Mouse (Mus musculus) spleen, postnatal 4 days (tissue): Measurements from ENCODE around the gene Sdk1.

ENCODE experiments used
- DNase-seq, 2 experiments: peaks; one replicate each; pipeline ENCODE4 v3.0.0; 2022; ENCODE audit warnings: low spot score in 2 of 2

Gene Sdk1

GRCm38 (mm10) chr5:141344376-141344775 lies 103.1 kb downstream of the Sdk1 start:
- no peak for DNase-seq

GRCm38 (mm10) chr5:141345476-141345875 lies 104.2 kb downstream of the Sdk1 start:
- no peak for DNase-seq

GRCm38 (mm10) chr5:141362676-141363075 lies 121.4 kb downstream of the Sdk1 start:
- DNase-seq: no peak

GRCm38 (mm10) chr5:141363956-141364355 lies 122.7 kb downstream of the Sdk1 start:
- DNase-seq: no peak

GRCm38 (mm10) chr5:141368567-141368966 lies 127.3 kb downstream of the Sdk1 start:
- DNase-seq: no peak

GRCm38 (mm10) chr5:141374797-141375196 lies 133.5 kb downstream of the Sdk1 start:
- DNase-seq: no peak

GRCm38 (mm10) chr5:141379836-141380773 lies 138.8 kb downstream of the Sdk1 start:
- DNase-seq: no peak

GRCm38 (mm10) chr5:141380774-141381156 lies 139.5 kb downstream of the Sdk1 start:
- no peak for DNase-seq

- no peak for DNase-seq
Measured at GRCm38 (mm10) chr5:141381581-141381980, 140.3 kb downstream of the Sdk1 start.

- DNase-seq: no peak
Measured at GRCm38 (mm10) chr5:141382246-141382835, 141.1 kb downstream of the Sdk1 start.

GRCm38 (mm10) chr5:141388451-141388850 lies 147.2 kb downstream of the Sdk1 start:
- DNase-seq: no peak

GRCm38 (mm10) chr5:141390541-141390940 lies 149.3 kb downstream of the Sdk1 start:
- DNase-seq: no peak

GRCm38 (mm10) chr5:141391153-141391552 lies 149.9 kb downstream of the Sdk1 start:
- no peak for DNase-seq

GRCm38 (mm10) chr5:141393846-141394245 lies 152.6 kb downstream of the Sdk1 start:
- no peak for DNase-seq

- DNase-seq: no peak
Measured at GRCm38 (mm10) chr5:141394586-141394985, 153.3 kb downstream of the Sdk1 start.

GRCm38 (mm10) chr5:141403741-141404140 lies 162.5 kb downstream of the Sdk1 start:
- no peak for DNase-seq

- no peak for DNase-seq
Measured at GRCm38 (mm10) chr5:141404651-141405050, 163.4 kb downstream of the Sdk1 start.

- no peak for DNase-seq
Measured at GRCm38 (mm10) chr5:141406926-141407325, 165.6 kb downstream of the Sdk1 start.

- DNase-seq: no peak
Measured at GRCm38 (mm10) chr5:141413013-141413412, 171.7 kb downstream of the Sdk1 start.

GRCm38 (mm10) chr5:141415644-141416243 lies 174.5 kb downstream of the Sdk1 start:
- DNase-seq: no peak

GRCm38 (mm10) chr5:141428132-141428531 lies 186.8 kb downstream of the Sdk1 start:
- DNase-seq: no peak

GRCm38 (mm10) chr5:141433286-141433685 lies 192.0 kb downstream of the Sdk1 start:
- DNase-seq: no peak

- DNase-seq: no peak
Measured at GRCm38 (mm10) chr5:141447247-141447646, 206.0 kb downstream of the Sdk1 start.
